Mouse (Mus musculus) mammary gland, adult 2 months (tissue): ENCODE measurements around the gene Rab8b. TPM values are rescaled to one million over a fixed set of nuclear protein-coding genes. Genes with fewer than 3 reads are reported as not detected.

Experiments
- polyA plus RNA-seq: library from polyadenylated mRNA; depleted of rRNA; stranded (reverse); fragments of >200 nt; gene quantifications from 2 replicates; pipeline ENCODE4 v1.2.3, GENCODE M21; 2012; ENCODE audit warnings: low replicate concordance; rRNA removed

Gene Rab8b
- 11.9 and 25.9 TPM in 2 replicates for polyA plus RNA-seq

GRCm38 (mm10) chr9:66919382-66919971 is at the start of gene Rab8b:
Rab8b (minus strand) TSS chr9:66919687.

GRCm38 (mm10) chr9:66945647-66946641 is 26.5 kb upstream of the Rab8b start, which contains the start of gene Rps27l:
Rps27l (plus strand) TSS chr9:66946086.

GRCm38 (mm10) chr9:66834318-66835096 is 85.0 kb downstream of the Rab8b start, which contains the start of gene Aph1c:
Aph1c (minus strand) TSS chr9:66834726.

GRCm38 (mm10) chr9:66796739-66797138 is 122.7 kb downstream of the Rab8b start, which contains the start of gene Gm10647:
Gm10647 (plus strand) TSS chr9:66797039.

GRCm38 (mm10) chr9:66795464-66796324 is 123.8 kb downstream of the Rab8b start, which contains the start of gene Aph1b:
Aph1b (minus strand) TSS chr9:66795490.

Other genes with a start within 250 kb of the Rab8b start
- gene Car12, start 206.0 kb downstream of the Rab8b start, polyA plus RNA-seq: 2.0 and 3.5 TPM in 2 replicates
- 2.5 and 4.2 TPM in 2 replicates for gene Aph1b, start 124.2 kb downstream of the Rab8b start, polyA plus RNA-seq
- gene Gm10647, start 122.6 kb downstream of the Rab8b start, polyA plus RNA-seq: 0.09 and 0.10 TPM in 2 replicates
- gene Aph1c, start 85.0 kb downstream of the Rab8b start, polyA plus RNA-seq: 0.85 and 5.4 TPM in 2 replicates
- gene Rps27l, start 26.4 kb upstream of the Rab8b start, polyA plus RNA-seq: 23.2 and 52.0 TPM in 2 replicates
- 6.3 and 29.3 TPM in 2 replicates for gene Lactb, start 55.8 kb upstream of the Rab8b start, polyA plus RNA-seq
- 51.6 and 1,223 TPM in 2 replicates for gene Tpm1, start 129.7 kb upstream of the Rab8b start, polyA plus RNA-seq